Mouse (Mus musculus) spleen, adult 2 months (tissue): ENCODE measurements around the gene Dqx1.

Source experiments
- CTCF ChIP-seq: fragments of 200-500 bp; IDR thresholded peaks from 2 replicates; pipeline ENCODE4 v1.5.1; 2011; ENCODE audit warnings: mild to moderate bottlenecking, inconsistent platforms; ENCODE audit not compliant: insufficient read depth, insufficient read length, insufficient replicate concordance; ENCODE audit errors: extremely low read depth
- POLR2A ChIP-seq: fragments of 200-500 bp; IDR thresholded peaks from 2 replicates; pipeline ENCODE4 v1.6.1; 2011; ENCODE audit warnings: low read depth, low read length, inconsistent platforms

- TF ChIP-seq CTCF (no peak), POLR2A (no peak)
Measured at GRCm38 (mm10) chr6:83065995-83066394, 8.4 kb downstream of the Dqx1 start.
